22 mouse cellular contexts compared by ENCODE assay signal in genomic region chr14:27348656-27349055, GRCm38 (mm10).
DNase-seq lines count a peak whose midpoint lies in the region; ATAC-seq and TF ChIP-seq lines count a peak whose summit lies in the region.
"Had no signal": no experiment of that assay in that cellular context is flagged by ENCODE, and none has a peak within 500 bp of the region (broad histone marks: within the 10 kb centered on the region; RNA-seq: fewer than 3 reads in every experiment).

No protein-coding gene starts in this region.

- no peak overlapping the region for H3K4me2 ChIP-seq in heart, embryonic 13.5 days
- H3K4me2 ChIP-seq in lung, postnatal 0 days (replicated peaks; ENCODE audit: low read depth, low read length) = no peak overlapping the region
- H3K4me2 ChIP-seq: embryonic facial prominence, embryonic 12.5 days; hindbrain, embryonic 12.5 days; kidney, embryonic 15.5 days; limb, embryonic 15.5 days; midbrain, embryonic 11.5 days had no signal

- TF ChIP-seq CTCF in gastrocnemius, adult 2 months (IDR thresholded peaks at IDR 0.05) = no peak
- TF ChIP-seq CTCF in lung, postnatal 0 days (IDR thresholded peaks at IDR 0.05) = no peak

- intact Hi-C loops in gastrocnemius, adult 2 months (cut with DNase I) = no loop called here

- no peak for DNase-seq in gastrocnemius, adult 2 months
- DNase-seq in gastrocnemius, adult 18-20 months (ENCODE audit: low spot score) = no peak
- no peak for DNase-seq in heart, adult 18-20 months
- DNase-seq in lung, postnatal 0 days (ENCODE audit: low spot score) = no peak
- DNase-seq in lung, postnatal 14 days = no peak
- no peak for DNase-seq in liver
- DNase-seq: adrenal gland, adult 8-10 months; cerebellum, adult 18-20 months; cerebellum, postnatal 14 days; forebrain, postnatal 0 days; kidney, adult 11 months; left cerebral cortex, postnatal 4 days; lung, postnatal 10 days; thymus, postnatal 14 days had no signal

- H3K36me3 ChIP-seq in heart, embryonic 13.5 days = peaks cover 5% of the 10 kb centered on the region
- H3K36me3 ChIP-seq in lung, postnatal 0 days (ENCODE audit: insufficient read depth, low read length) = no peaks in the 10 kb centered on the region
- H3K36me3 ChIP-seq: embryonic facial prominence, embryonic 12.5 days; hindbrain, embryonic 12.5 days; kidney, embryonic 15.5 days; limb, embryonic 15.5 days had no signal

- 74% methylated on average over 4 of the region's 4 CpGs for WGBS in heart, embryonic 13.5 days
- 97% methylated on average over 4 of the region's 4 CpGs for WGBS in lung, postnatal 0 days

- H3K9ac ChIP-seq in heart, embryonic 13.5 days = no peak overlapping the region
- no peak overlapping the region for H3K9ac ChIP-seq in lung, postnatal 0 days (replicated peaks; ENCODE audit: low read depth)
- H3K9ac ChIP-seq: embryonic facial prominence, embryonic 12.5 days; forebrain, postnatal 0 days; hindbrain, embryonic 12.5 days; kidney, embryonic 15.5 days; limb, embryonic 15.5 days had no signal

- no peaks in the 10 kb centered on the region for H3K27me3 ChIP-seq in heart, embryonic 13.5 days (replicated peaks)
- H3K27me3 ChIP-seq in lung, postnatal 0 days (replicated peaks; ENCODE audit: insufficient read depth, low read length) = no peaks in the 10 kb centered on the region
- H3K27me3 ChIP-seq: embryonic facial prominence, embryonic 12.5 days; hindbrain, embryonic 12.5 days; limb, embryonic 15.5 days; Patski had no signal

- no peak for ATAC-seq in heart, embryonic 13.5 days (ENCODE audit: extremely low read depth, insufficient number of reproducible peaks, low FRiP score, low TSS enrichment)
- ATAC-seq in lung, postnatal 0 days = no peak
- ATAC-seq: activated CD4-positive, CD25-positive, alpha-beta regulatory T cell, adult 4 months; forebrain, postnatal 0 days; Patski had no signal

- TF ChIP-seq EP300 in lung, postnatal 0 days (IDR thresholded peaks at IDR 0.05) = no peak

- no peak overlapping the region for H3K4me3 ChIP-seq in gastrocnemius, adult 2 months
- H3K4me3 ChIP-seq in heart, embryonic 13.5 days = no peak overlapping the region
- no peak overlapping the region for H3K4me3 ChIP-seq in lung, postnatal 0 days (ENCODE audit: low read depth, low read length)
- H3K4me3 ChIP-seq: embryonic facial prominence, embryonic 12.5 days; hindbrain, embryonic 12.5 days; kidney, embryonic 15.5 days; limb, embryonic 15.5 days had no signal

- peak overlapping the region; percentile 66 for H3K27ac ChIP-seq in gastrocnemius, adult 2 months
- peak overlapping the region; percentile 87 for H3K27ac ChIP-seq in heart, embryonic 13.5 days (replicated peaks)
- H3K27ac ChIP-seq in lung, postnatal 0 days (ENCODE audit: low read length) = 0 out of 2 replicates have a peak overlapping the region, but pooled peaks have one; percentile 38
- H3K27ac ChIP-seq: embryonic facial prominence, embryonic 12.5 days; hindbrain, embryonic 12.5 days; kidney, embryonic 15.5 days; limb, embryonic 15.5 days had no signal

- peaks cover 75% of the 10 kb centered on the region for H3K4me1 ChIP-seq in heart, embryonic 13.5 days
- H3K4me1 ChIP-seq in lung, postnatal 0 days (ENCODE audit: insufficient read depth, low read depth, low read length) = peaks cover 35% of the 10 kb centered on the region
- H3K4me1 ChIP-seq: hindbrain, embryonic 12.5 days had no signal

- no peaks in the 10 kb centered on the region for H3K9me3 ChIP-seq in heart, embryonic 13.5 days
- no peaks in the 10 kb centered on the region for H3K9me3 ChIP-seq in lung, postnatal 0 days (ENCODE audit: low read length)
- H3K9me3 ChIP-seq: embryonic facial prominence, embryonic 12.5 days; hindbrain, embryonic 12.5 days; kidney, embryonic 15.5 days; limb, embryonic 15.5 days had no signal
